Mouse (Mus musculus) CH12.LX (cell line): ENCODE results near the gene Fam50b. TPM values are rescaled to one million over a fixed set of nuclear protein-coding genes. Genes with fewer than 3 reads are reported as not detected.

Experiments used
- DNase-seq: peaks from one replicate; pipeline ENCODE4 v3.0.0-alpha.2; 2013; ENCODE audit errors: extremely low read depth
- H3K27ac ChIP-seq: 2 replicates; pipeline ENCODE4 v1.5.1; 2012; ENCODE audit warnings: low read depth, mild to moderate bottlenecking, control low read depth, moderate library complexity; ENCODE audit not compliant: insufficient read depth
- H3K27me3 ChIP-seq: replicated peaks from 2 replicates; pipeline ENCODE3; 2012; ENCODE audit warnings: inconsistent platforms
- H3K36me3 ChIP-seq, 2 experiments: replicated peaks in 1 of 2; 2 replicates each; pipeline versions ENCODE3 to v1.6.1; 2012; ENCODE audit warnings: inconsistent platforms in 1 of 2, low read length in 1 of 2, mild to moderate bottlenecking in 1 of 2, mixed read lengths in 1 of 2, moderate library complexity in 1 of 2; ENCODE audit not compliant: control insufficient read depth in 1 of 2, insufficient read depth in 1 of 2
- H3K4me1 ChIP-seq, 2 experiments: 2 replicates each; pipeline ENCODE4 v1.6.1; 2012; ENCODE audit warnings: inconsistent platforms in 1 of 2, moderate library complexity in 1 of 2; ENCODE audit not compliant: insufficient read depth in 2 of 2, control insufficient read depth in 1 of 2
- H3K4me2 ChIP-seq: 2 replicates; pipeline ENCODE4 v1.6.1; 2012; ENCODE audit warnings: low read depth, mild to moderate bottlenecking, control low read depth; ENCODE audit not compliant: poor library complexity, insufficient read depth, severe bottlenecking
- H3K4me3 ChIP-seq, 3 experiments: fragments of 150-350 bp in 1 of 3; sonication (generic) in 1 of 3; replicated peaks in 1 of 3; 2 replicates each; pipeline versions ENCODE3 to v1.5.1; 2011 to 2012; ENCODE audit warnings: low read depth in 2 of 3, low read length in 2 of 3, mild to moderate bottlenecking in 2 of 3, moderate library complexity in 2 of 3, control low read depth in 1 of 3, improper control_type of control experiment in 1 of 3, inconsistent platforms in 1 of 3, mixed read lengths in 1 of 3; ENCODE audit not compliant: poor library complexity in 1 of 3
- H3K79me2 ChIP-seq: replicated peaks from 2 replicates; pipeline ENCODE4 v1.6.1; 2012; ENCODE audit warnings: mild to moderate bottlenecking, moderate library complexity; ENCODE audit not compliant: control insufficient read depth, poor library complexity, insufficient read depth, severe bottlenecking; ENCODE audit errors: extremely low read depth
- H3K9ac ChIP-seq: 2 replicates; pipeline ENCODE4 v1.6.1; 2012; ENCODE audit warnings: low read depth, mild to moderate bottlenecking, control low read depth, moderate library complexity; ENCODE audit not compliant: insufficient read depth
- H3K9me3 ChIP-seq: replicated peaks from 2 replicates; pipeline ENCODE3; 2012; ENCODE audit warnings: low read length, inconsistent platforms, mixed read lengths
- CHD2 ChIP-seq: IDR thresholded peaks from 2 replicates; pipeline ENCODE4 v1.6.1; 2011; ENCODE audit warnings: low read length, improper control_type of control experiment
- CTCF ChIP-seq, 2 experiments: IDR thresholded peaks in 1 of 2; conservative IDR thresholded peaks in 1 of 2; 2 replicates each; pipeline ENCODE4 v1.5.1; 2011 to 2012; ENCODE audit warnings: low read depth in 2 of 2, low read length in 2 of 2, improper control_type of control experiment in 1 of 2, inconsistent platforms in 1 of 2, mild to moderate bottlenecking in 1 of 2, moderate library complexity in 1 of 2
- E2F4 ChIP-seq: IDR thresholded peaks from 2 replicates; pipeline ENCODE4 v1.6.1; 2011; ENCODE audit warnings: low read depth, low read length, improper control_type of control experiment; ENCODE audit not compliant: insufficient replicate concordance
- EP300 ChIP-seq: IDR thresholded peaks from 2 replicates; pipeline ENCODE4 v1.6.1; 2011; ENCODE audit warnings: low read length, improper control_type of control experiment
- GABPA ChIP-seq: IDR thresholded peaks from 2 replicates; pipeline ENCODE4 v1.6.1; 2012; ENCODE audit warnings: low read depth, low read length, improper control_type of control experiment, inconsistent platforms; ENCODE audit not compliant: insufficient replicate concordance
- HCFC1 ChIP-seq: IDR thresholded peaks from 2 replicates; pipeline ENCODE4 v1.6.1; 2012; ENCODE audit warnings: low read depth, mild to moderate bottlenecking, inconsistent platforms, low read length, improper control_type of control experiment
- JUN ChIP-seq: IDR thresholded peaks from 2 replicates; pipeline ENCODE4 v1.6.1; 2011; ENCODE audit warnings: low read depth, mild to moderate bottlenecking, low read length, improper control_type of control experiment, moderate library complexity; ENCODE audit not compliant: insufficient read depth
- KAT2A ChIP-seq: IDR thresholded peaks from 2 replicates; pipeline ENCODE4 v1.6.1; 2012; ENCODE audit warnings: low read length, improper control_type of control experiment, inconsistent platforms; ENCODE audit not compliant: insufficient replicate concordance
- MAFK ChIP-seq: IDR thresholded peaks from 2 replicates; pipeline ENCODE4 v1.6.1; 2011; ENCODE audit warnings: low read length, improper control_type of control experiment; ENCODE audit not compliant: insufficient replicate concordance
- MAX ChIP-seq: IDR thresholded peaks from 2 replicates; pipeline ENCODE4 v1.6.1; 2011; ENCODE audit warnings: low read length, improper control_type of control experiment
- PAX5 ChIP-seq: IDR thresholded peaks from 2 replicates; pipeline ENCODE4 v1.6.1; 2012; ENCODE audit warnings: low read length, inconsistent platforms, mixed read lengths
- SIN3A ChIP-seq: IDR thresholded peaks from 2 replicates; pipeline ENCODE4 v1.6.1; 2012; ENCODE audit warnings: low read length, improper control_type of control experiment, inconsistent platforms
- SMC3 ChIP-seq: IDR thresholded peaks from 2 replicates; pipeline ENCODE4 v1.6.1; 2011; ENCODE audit warnings: low read depth, low read length, improper control_type of control experiment
- TBP ChIP-seq: conservative IDR thresholded peaks from 2 replicates; pipeline ENCODE4 v1.6.1; 2011; ENCODE audit warnings: low read depth, low read length, improper control_type of control experiment
- TCF12 ChIP-seq: IDR thresholded peaks from 2 replicates; pipeline ENCODE4 v1.6.1; 2014; ENCODE audit warnings: low read depth, mild to moderate bottlenecking, inconsistent platforms, low read length, improper control_type of control experiment
- USF2 ChIP-seq: conservative IDR thresholded peaks from 2 replicates; pipeline ENCODE4 v1.6.1; 2011; ENCODE audit warnings: low read depth, low read length, improper control_type of control experiment
- ZKSCAN1 ChIP-seq: IDR thresholded peaks from 2 replicates; pipeline ENCODE4 v1.6.1; 2012; ENCODE audit warnings: low read depth, inconsistent platforms, low read length, improper control_type of control experiment, borderline replicate concordance
- ZNF384 ChIP-seq: IDR thresholded peaks from 2 replicates; pipeline ENCODE4 v1.6.1; 2012; ENCODE audit warnings: low read depth, low read length, improper control_type of control experiment, inconsistent platforms
- dilution Hi-C: fragments of 300-500 bp; cut with MboI; formaldehyde crosslinking; loops from 2 replicates; pipeline ENCODE4 v1.14.3; 2020; ENCODE audit warnings: low sequenced_read_pairs; ENCODE audit not compliant: extremely low pct_unique_long_range_greater_than_20kb, extremely low pct_ligation_motif_present
- in situ Hi-C: fragments of 300-500 bp; cut with MboI; formaldehyde crosslinking; loops from 3 replicates; pipeline ENCODE4 v1.14.3; 2019; ENCODE audit warnings: low sequenced_read_pairs, low pct_ligation_motif_present, low pct_unique_long_range_greater_than_20kb, mixed read lengths
- polyA plus RNA-seq: library from polyadenylated mRNA; unstranded; fragments of >175 nt; gene quantifications from 2 replicates; pipeline ENCODE4 v1.2.1, GENCODE M21; 2012; ENCODE audit warnings: low read depth; ENCODE audit not compliant: insufficient read length
- total RNA-seq, 2 experiments: library from RNA; depleted of rRNA; stranded (reverse); fragments of 300-350 nt in 1 of 2; fragments of >200 nt in 1 of 2; gene quantifications; 2 replicates each; pipeline ENCODE4 v1.2.3; 2012 to 2014

The Fam50b gene
- total and polyA plus RNA-seq, 3 experiments, result 0.08 to 0.24 TPM; not detected in 1

DNA sequence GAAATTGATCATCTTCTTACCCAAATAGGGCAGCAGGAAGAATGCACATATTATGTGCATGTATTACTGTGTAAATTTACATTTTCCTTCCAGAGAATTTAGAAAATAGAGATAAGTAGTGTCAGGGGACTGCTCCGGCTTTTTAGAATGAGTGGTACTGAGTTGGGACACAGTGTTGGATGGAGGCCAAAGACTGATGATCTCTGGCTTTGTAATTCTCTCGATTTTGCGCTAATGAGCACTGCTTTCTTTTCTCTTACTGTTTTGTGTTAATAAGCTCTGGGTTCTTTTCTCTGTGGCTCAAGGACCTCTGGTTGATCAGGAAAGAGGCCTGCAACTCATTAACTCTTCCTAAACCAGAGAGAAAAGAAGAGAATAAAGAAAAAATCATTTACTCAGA is 42.1 kb downstream of the Fam50b start:
- H3K4me3 ChIP-seq, result no peak overlapping the region
- no peaks in the 10 kb centered on the region for H3K27me3 ChIP-seq
- dilution Hi-C loops, result no loop called here
- no peak overlapping the region for H3K27ac ChIP-seq
- in situ Hi-C loops, result no loop called here
- H3K79me2 ChIP-seq, result no peaks in the 10 kb centered on the region
- H3K36me3 ChIP-seq, result no peaks in the 10 kb centered on the region
- H3K9ac ChIP-seq, result no peak overlapping the region
- H3K4me1 ChIP-seq, result no peaks in the 10 kb centered on the region
- no peak overlapping the region for H3K4me2 ChIP-seq
- TF ChIP-seq EP300 (no peak), SIN3A (no peak), PAX5 (no peak), KAT2A (no peak), MAFK (no peak), MAX (no peak), GABPA (no peak), ZNF384 (no peak), HCFC1 (no peak), TBP (no peak), TCF12 (no peak), USF2 (no peak), JUN (no peak)
- TF ChIP-seq, all 38 proteins: peak for 0
- H3K9me3 ChIP-seq, result no peaks in the 10 kb centered on the region
- no peak for DNase-seq

- no peaks in the 10 kb centered on the region for H3K27me3 ChIP-seq
- no peaks in the 10 kb centered on the region for H3K9me3 ChIP-seq
- H3K36me3 ChIP-seq, result no peaks in the 10 kb centered on the region
- no peak overlapping the region for H3K4me2 ChIP-seq
- in situ Hi-C loops, result no loop called here
- no peak overlapping the region for H3K9ac ChIP-seq
- dilution Hi-C loops, result no loop called here
- no peak for DNase-seq
- no peak overlapping the region for H3K27ac ChIP-seq
- TF ChIP-seq ZKSCAN1 (no peak), TCF12 (no peak), CHD2 (no peak), SMC3 (no peak), E2F4 (no peak), ZNF384 (no peak), CTCF (conservative IDR thresholded peaks at IDR 0.05 in 1 of 2, IDR thresholded peaks at IDR 0.05 in 1 of 2; ENCODE audit: low read depth in 2 of 2, low read length in 2 of 2) (no peak)
- TF ChIP-seq, all 38 proteins: peak for 0
- Histone ChIP-seq H3K4me3 (no peak overlapping the region), H3K79me2 (no peaks in the 10 kb centered on the region), H3K4me1 (no peaks in the 10 kb centered on the region)
Measured at GRCm38 (mm10) chr13:34780856-34781610, 46.4 kb downstream of the Fam50b start.
